Mouse (Mus musculus) C2C12 (cell line): Measurements from ENCODE around the gene Prnd. TPM values are rescaled to one million over a fixed set of nuclear protein-coding genes. Genes with fewer than 3 reads are reported as not detected.

Source experiments
- H3K27me3 ChIP-seq: one replicate; pipeline ENCODE4 v1.6.1; 2011; ENCODE audit not compliant: control insufficient read depth, insufficient read depth, insufficient read length
- H3K36me3 ChIP-seq: one replicate; pipeline ENCODE4 v1.6.1; 2011; ENCODE audit not compliant: control insufficient read depth, insufficient read depth
- H3K4me3 ChIP-seq: one replicate; pipeline ENCODE4 v1.5.1; 2011; ENCODE audit warnings: mild to moderate bottlenecking, control low read depth; ENCODE audit not compliant: poor library complexity, insufficient read depth, severe bottlenecking
- H3K79me2 ChIP-seq: one replicate; pipeline ENCODE4 v1.6.1; 2011; ENCODE audit not compliant: control insufficient read depth, insufficient read depth
- H3K79me3 ChIP-seq: one replicate; pipeline ENCODE4 v1.6.1; 2011; ENCODE audit warnings: low read depth, control low read depth
- H3ac ChIP-seq: one replicate; pipeline ENCODE3; 2011; ENCODE audit warnings: low read depth; ENCODE audit not compliant: control insufficient read depth, insufficient read length
- CEBPB ChIP-seq: IDR thresholded peaks from one replicate; pipeline ENCODE4 v1.6.1; 2011; ENCODE audit warnings: low read depth, mild to moderate bottlenecking, control low read depth, moderate library complexity
- CTCF ChIP-seq: IDR thresholded peaks from one replicate; pipeline ENCODE4 v1.5.1; 2011; ENCODE audit not compliant: control insufficient read depth, insufficient read depth, insufficient read length
- FOSL1 ChIP-seq: IDR thresholded peaks from one replicate; pipeline ENCODE4 v1.8.0; 2011; ENCODE audit warnings: mild to moderate bottlenecking, low read length; ENCODE audit not compliant: poor library complexity, insufficient read depth, severe bottlenecking
- MAX ChIP-seq: IDR thresholded peaks from one replicate; pipeline ENCODE4 v1.6.1; 2011; ENCODE audit warnings: mild to moderate bottlenecking, control low read depth
- MYOD1 ChIP-seq: IDR thresholded peaks from one replicate; pipeline ENCODE4 v1.6.1; 2011; ENCODE audit warnings: low read depth; ENCODE audit not compliant: control insufficient read depth, insufficient read length
- MYOG ChIP-seq: IDR thresholded peaks from one replicate; pipeline ENCODE4 v1.6.1; 2011; ENCODE audit not compliant: control insufficient read depth, insufficient read length; ENCODE audit errors: extremely low read depth
- USF1 ChIP-seq: IDR thresholded peaks from one replicate; pipeline ENCODE4 v1.6.1; 2011; ENCODE audit warnings: low read depth, mild to moderate bottlenecking, control low read depth, moderate library complexity
- polyA plus RNA-seq: library from polyadenylated mRNA; unstranded; fragments of >200 nt; fragmentation: generic; extraction: Trizol; gene quantifications from one replicate; pipeline ENCODE4 v1.2.1, GENCODE M21; 2012; ENCODE audit warnings: missing spikeins

Gene Prnd
- polyA plus RNA-seq, 1 experiment: 0.04 TPM

GRCm38 (mm10) chr2:131944370-131944769, 6.3 kb upstream of the Prnd start:
- H3K27me3 ChIP-seq: no peaks in the 10 kb centered on the region
- no peaks in the 10 kb centered on the region for H3K79me2 ChIP-seq
- H3K4me3 ChIP-seq: no peak overlapping the region
- no peaks in the 10 kb centered on the region for H3K36me3 ChIP-seq
- H3ac ChIP-seq: no peak overlapping the region
- TF ChIP-seq FOSL1 (no peak), USF1 (no peak), MYOG (no peak), CEBPB (no peak), MYOD1 (no peak), MAX (no peak), CTCF (no peak)
- no peaks in the 10 kb centered on the region for H3K79me3 ChIP-seq

GRCm38 (mm10) chr2:131945225-131945624, 5.4 kb upstream of the Prnd start:
- TF ChIP-seq FOSL1 (no peak), MAX (no peak), CTCF (no peak), MYOG (no peak), CEBPB (no peak), USF1 (no peak), MYOD1 (no peak)
- no peaks in the 10 kb centered on the region for H3K36me3 ChIP-seq
- no peaks in the 10 kb centered on the region for H3K79me2 ChIP-seq
- H3K27me3 ChIP-seq: no peaks in the 10 kb centered on the region
- no peak overlapping the region for H3K4me3 ChIP-seq
- no peak overlapping the region for H3ac ChIP-seq
- H3K79me3 ChIP-seq: no peaks in the 10 kb centered on the region

GRCm38 (mm10) chr2:131945765-131946164, 4.9 kb upstream of the Prnd start:
- Histone ChIP-seq H3ac (no peak overlapping the region), H3K79me2 (no peaks in the 10 kb centered on the region), H3K27me3 (no peaks in the 10 kb centered on the region), H3K79me3 (no peaks in the 10 kb centered on the region), H3K36me3 (no peaks in the 10 kb centered on the region), H3K4me3 (no peak overlapping the region)
- TF ChIP-seq MYOD1 (no peak), FOSL1 (no peak), USF1 (no peak), MAX (no peak), CEBPB (no peak), MYOG (no peak), CTCF (no peak)

GRCm38 (mm10) chr2:131946351-131946750, 4.3 kb upstream of the Prnd start:
- Histone ChIP-seq H3K79me2 (no peaks in the 10 kb centered on the region), H3ac (no peak overlapping the region), H3K36me3 (no peaks in the 10 kb centered on the region), H3K79me3 (no peaks in the 10 kb centered on the region), H3K4me3 (no peak overlapping the region), H3K27me3 (no peaks in the 10 kb centered on the region)
- TF ChIP-seq MAX: no peak
- no peak for TF ChIP-seq MYOG
- no peak for TF ChIP-seq MYOD1
- TF ChIP-seq CEBPB: no peak
- TF ChIP-seq FOSL1: no peak
- no peak for TF ChIP-seq CTCF

GRCm38 (mm10) chr2:131948156-131948555, 2.5 kb upstream of the Prnd start:
- TF ChIP-seq USF1 (no peak), CEBPB (no peak), MYOD1 (no peak), MAX (no peak)
- peaks cover 6% of the 10 kb centered on the region for H3K27me3 ChIP-seq
- H3ac ChIP-seq: no peak overlapping the region
- no peaks in the 10 kb centered on the region for H3K79me2 ChIP-seq
- no peaks in the 10 kb centered on the region for H3K79me3 ChIP-seq
- no peak overlapping the region for H3K4me3 ChIP-seq
- no peaks in the 10 kb centered on the region for H3K36me3 ChIP-seq

- Histone ChIP-seq H3K36me3 (no peaks in the 10 kb centered on the region), H3K4me3 (no peak overlapping the region), H3K27me3 (peaks cover 8% of the 10 kb centered on the region), H3K79me3 (no peaks in the 10 kb centered on the region), H3K79me2 (no peaks in the 10 kb centered on the region), H3ac (no peak overlapping the region)
- TF ChIP-seq MYOD1 (no peak), CTCF (no peak), MYOG (no peak), CEBPB (no peak), FOSL1 (no peak), MAX (no peak), USF1 (no peak)
Observed at GRCm38 (mm10) chr2:131948916-131949639, 1.6 kb upstream of the Prnd start.
